Mouse (Mus musculus) mouse trophoblast stem cell (cell line): ENCODE results near the gene Adcy5.

Experiments
- in situ Hi-C, 2 experiments: fragments of 300-500 bp; cut with MseI, MboI; formaldehyde crosslinking; loops; 2 replicates in 1 of 2; 3 replicates in 1 of 2; pipeline ENCODE4 v1.15.1; 2025

Adcy5 gene

DNA sequence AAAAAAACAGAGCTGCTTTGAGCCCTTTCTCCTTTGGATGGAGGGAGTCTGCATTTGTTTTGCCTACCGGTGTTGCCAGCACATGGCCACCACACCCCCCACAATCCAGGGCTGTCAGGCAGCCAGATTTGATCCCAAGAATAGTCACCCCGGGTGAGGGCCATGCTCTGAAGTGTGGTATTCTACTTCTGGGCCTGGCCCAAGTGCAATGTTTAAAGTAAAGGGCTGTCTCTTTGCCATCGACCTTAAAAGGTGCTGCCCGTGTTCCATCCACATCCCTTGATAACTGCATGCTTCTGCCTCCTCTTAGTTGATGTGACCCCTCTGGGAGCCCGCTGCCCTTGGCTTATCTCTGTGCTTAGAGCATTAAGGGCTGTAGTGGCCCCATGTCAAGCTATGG, 46.6 kb downstream of the Adcy5 start:
- in situ Hi-C loops: no loop called here

DNA sequence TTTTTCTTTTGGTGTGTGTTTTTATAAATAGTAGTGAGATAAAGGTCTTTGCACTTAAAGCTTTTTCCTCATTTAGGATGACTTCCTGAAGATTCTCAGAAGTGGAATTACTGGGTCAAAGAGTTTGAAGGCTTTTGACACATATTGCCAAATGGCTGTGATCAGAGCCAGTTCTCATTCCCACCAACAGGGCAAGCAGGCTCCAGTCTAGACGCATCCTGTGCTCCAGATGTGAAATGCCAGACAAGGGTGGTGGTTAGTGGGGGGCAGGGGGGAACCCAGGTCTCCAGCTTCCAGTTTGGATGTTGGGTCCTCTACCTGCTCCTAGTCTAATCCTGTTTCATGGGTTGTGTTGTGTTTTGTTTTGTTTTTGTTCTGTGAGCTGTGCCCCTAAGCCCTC, 48.8 kb downstream of the Adcy5 start:
- in situ Hi-C loops: no loop called here

DNA sequence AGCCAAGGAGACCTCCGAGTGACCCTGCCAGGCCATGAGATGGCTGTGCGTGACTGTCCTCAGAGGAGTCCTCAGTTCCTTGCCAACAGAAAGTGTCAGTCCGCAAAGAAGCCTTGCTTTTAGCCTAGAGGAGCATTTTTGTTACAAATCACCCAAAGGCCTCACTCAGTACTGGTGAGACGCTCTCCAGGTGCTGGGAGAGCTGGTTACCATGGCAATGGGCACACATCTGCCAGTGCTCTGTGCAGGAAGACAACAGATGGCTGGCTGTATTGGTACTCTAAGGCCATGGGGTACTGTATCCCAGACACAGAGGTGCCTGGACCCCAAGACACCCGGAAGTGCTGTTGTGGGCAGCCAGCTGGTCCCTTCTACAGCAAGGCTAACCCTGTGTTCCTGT, 51.0 kb downstream of the Adcy5 start:
- in situ Hi-C loops: no loop called here

DNA sequence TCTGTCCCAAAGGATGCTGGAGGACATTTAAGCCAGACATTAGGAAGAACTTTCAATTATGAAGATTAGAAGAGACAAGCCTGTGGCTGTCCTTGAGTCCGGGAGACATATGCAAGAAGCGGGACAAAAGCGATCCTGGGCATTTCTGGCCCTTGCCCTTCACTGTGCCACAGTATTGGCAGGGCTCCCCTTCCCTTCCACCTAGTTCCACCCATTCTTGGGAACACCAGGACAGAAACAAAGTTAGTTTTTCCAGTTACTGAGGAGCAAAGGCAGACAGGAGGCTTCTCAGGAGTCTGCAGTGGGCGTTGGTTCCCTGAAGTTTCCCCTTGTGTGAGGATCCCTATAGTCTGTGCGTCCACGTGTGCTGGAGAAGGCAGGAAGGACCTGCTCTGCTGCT, 51.7 kb downstream of the Adcy5 start:
- in situ Hi-C loops: no loop called here

DNA sequence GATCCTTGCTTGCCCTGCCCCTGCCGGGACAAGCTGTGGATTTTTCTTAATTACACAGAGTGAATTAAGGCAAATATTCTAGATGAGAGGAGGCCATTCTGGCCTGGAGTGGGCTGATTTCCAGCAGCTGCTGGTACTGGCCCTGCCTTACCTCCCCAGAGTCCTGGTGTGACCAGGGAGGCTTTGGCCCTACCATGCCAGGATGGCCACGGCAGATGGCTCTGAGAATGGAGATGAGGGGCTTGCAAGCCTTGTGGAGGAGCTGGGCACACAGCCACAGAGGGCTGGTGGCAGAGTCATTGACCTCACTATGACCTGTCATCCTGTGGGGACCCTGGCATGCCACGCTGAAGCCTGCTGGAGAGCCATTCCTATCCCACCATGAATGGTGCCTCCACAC, 54.1 kb downstream of the Adcy5 start:
- in situ Hi-C loops: no loop called here

DNA sequence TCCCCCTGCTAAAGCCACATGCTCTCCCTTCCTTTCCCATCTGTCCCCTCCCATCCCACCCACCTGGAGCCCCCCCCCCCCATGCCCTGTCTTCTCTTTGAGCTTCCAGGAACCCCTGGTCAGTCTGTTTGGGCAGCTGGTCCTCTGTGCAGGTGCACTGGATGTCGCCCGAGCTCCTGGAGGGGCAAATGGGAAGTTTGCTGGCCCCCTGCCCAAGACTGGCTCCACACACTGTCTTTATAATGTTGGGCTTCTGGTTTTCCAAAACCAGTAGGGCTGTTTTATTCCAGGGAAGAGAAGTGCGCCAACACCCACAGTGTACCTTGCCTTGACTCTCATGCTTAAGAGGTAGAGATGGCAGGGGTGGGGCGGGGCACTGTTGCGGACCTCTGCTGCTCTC, 55.1 kb downstream of the Adcy5 start:
- in situ Hi-C loops: no loop called here

DNA sequence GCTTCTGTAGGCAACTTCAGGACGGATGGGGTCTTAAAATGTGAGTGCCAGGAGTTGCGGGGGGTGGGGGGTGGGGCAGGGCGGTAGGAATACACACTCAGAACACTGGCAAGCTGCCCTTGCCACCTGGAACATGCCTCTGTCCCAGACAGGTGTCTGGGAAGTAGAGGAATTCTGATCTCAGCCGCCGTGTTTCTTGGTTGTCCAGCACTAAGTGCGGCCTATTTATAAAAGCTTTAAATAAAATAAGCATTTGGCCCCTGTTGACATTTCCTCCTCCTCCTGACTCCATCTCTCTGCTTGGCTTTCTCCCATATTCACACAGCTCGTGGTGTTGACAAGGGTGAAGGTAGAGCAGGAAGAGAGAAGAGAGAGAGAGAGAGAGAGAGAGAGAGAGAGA, 60.4 kb downstream of the Adcy5 start:
- in situ Hi-C loops: no loop called here

DNA sequence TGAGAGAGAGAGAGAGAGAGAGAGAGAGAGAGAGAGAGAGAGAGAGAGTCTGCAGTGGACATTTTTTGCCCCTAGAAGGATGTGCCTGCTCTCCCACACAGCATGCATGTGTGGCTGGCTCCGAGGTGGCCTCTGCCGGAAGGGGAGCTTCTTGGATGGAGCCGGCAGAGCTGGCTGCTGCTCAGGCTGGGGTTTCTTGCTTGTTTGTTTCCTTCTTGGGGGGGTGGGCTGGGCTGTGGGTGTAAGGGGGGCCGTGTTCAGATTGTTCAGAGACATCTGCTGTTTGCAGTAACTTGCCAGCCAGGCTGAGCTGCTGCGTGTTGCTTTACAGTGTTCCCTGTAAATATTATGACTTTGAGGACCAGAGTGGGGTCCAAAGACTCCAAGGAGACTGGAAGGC, 60.8 kb downstream of the Adcy5 start:
- in situ Hi-C loops: no loop called here

DNA sequence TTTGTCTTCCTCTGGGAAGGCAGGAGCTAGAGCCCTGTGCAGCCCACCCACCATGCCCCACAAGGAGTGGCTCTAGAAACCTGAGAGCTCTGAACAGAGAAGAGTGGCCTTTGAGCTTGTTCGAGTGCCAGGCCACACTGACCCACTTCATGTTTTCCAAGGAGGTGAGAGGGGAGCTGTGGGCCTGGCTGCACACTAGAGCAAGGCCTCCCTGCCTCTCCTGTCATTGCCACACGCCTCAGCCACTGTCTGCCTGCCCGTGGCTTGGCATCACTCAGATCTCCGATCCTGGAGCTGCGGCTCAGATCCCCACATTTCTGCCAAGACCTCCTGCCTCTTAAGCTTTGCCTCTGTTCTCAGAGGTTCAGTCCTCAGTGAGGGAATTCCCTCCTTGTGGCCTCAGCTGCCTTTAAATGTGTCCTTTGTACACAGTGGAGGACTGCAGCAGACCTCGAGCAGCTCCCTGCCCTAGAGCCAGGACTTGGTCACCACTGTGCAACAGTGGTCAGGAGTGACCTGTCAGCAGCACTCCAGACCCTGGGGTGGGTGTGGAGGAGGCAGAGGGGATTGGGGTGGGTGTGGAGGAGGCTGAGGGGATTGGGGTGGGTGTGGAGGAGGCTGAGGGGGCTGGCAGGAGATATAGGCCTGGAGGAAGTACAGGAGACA, 62.3 kb downstream of the Adcy5 start:
- in situ Hi-C loops: no loop called here

DNA sequence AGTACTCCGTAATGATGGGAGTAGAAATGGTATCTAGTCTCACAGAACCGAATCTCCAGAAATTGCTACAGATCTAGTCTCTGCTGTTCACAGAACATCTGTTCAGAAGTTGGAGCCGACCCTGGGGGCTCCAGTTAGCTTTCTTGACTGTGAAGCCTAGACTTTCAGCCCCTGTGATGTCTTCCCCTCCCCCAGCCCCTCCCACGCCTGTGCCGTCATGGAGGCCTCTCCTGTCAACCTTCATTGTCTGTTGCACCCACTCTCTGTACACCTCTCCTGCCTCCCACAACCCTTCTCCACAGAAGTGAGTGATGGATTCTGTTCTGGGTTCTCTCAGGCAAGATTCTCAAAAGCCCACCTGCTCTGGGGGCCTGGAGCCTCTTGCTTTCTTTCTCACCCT, 65.7 kb downstream of the Adcy5 start:
- in situ Hi-C loops: no loop called here

DNA sequence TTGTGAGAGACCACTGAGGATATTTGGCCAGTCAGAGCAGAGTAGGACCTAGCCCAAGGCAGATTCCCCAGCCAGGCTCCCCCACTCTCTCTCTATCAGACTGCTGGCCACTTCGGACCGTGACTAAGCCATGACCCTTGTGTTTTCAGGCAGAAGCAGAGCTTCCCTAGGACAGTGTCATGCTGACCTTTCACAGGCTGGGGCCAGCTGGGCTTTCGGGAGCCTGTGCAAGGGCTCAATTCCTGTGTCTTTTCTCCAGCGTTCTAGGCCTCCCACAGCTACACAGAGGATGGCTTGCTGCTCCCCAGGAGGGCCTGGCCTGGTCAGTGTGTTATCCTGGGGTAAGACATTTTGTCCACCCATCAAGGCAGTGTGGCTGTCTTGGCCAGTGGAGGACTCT, 66.9 kb downstream of the Adcy5 start:
- in situ Hi-C loops: no loop called here

DNA sequence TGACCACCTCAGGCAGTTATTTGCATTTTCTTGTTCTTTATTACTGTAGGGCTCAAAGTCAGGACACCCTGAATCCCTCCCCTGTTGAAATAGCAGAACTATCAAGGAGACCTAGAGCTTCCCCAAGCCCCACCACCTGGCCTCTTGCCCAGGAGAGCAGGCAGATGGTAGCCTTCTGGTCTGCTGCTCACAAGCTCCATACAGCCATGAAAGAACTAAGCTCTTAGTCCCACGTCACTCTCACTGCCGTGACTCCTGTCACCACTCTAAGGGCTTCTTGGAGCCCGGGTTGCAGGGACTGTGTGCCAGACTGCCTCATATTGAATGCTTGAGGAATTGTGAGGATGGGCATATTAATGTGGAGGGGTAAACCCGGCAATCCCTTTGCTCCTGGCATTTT, 69.3 kb downstream of the Adcy5 start:
- in situ Hi-C loops: no loop called here

DNA sequence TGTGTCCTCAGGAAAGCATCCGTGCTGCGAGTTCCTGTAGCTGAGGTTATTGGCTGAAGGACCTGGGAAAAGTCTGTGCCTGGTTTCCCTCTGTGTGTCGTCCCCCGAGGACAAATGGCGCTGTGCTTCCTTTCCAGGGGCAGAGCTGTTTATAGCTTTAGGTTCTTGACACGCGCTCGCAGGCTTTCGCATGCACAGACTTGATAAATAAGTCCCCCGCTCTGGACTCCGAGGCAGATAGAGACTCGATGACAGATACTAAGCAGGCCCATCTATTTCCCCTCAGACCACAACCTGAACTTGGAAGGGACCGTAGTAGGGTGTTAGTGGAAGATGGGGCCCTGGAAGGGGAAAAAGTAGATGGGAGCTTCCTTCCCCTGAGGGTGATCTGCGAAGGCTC, 70.0 kb downstream of the Adcy5 start:
- in situ Hi-C loops: no loop called here

DNA sequence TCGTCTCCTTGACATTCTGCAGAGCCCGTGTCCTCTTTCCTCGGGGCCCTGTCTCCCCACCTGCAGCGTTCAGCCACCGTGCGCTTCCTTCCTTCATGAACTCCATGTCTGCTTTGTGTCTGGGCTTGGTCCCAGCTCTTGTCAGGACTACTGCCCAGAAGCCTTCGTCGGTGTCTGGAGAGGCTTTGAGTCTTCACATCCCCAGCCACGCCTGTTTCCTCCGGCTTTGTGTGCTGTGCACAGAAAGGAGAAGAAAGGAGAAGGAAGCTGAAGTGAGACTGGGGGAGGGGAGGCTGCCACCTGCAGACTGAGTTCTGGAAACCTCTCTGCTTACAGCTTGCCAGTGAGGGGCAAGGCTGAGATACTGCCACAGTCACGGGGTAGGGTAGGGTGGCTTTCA, 74.9 kb downstream of the Adcy5 start:
- in situ Hi-C loops: no loop called here

DNA sequence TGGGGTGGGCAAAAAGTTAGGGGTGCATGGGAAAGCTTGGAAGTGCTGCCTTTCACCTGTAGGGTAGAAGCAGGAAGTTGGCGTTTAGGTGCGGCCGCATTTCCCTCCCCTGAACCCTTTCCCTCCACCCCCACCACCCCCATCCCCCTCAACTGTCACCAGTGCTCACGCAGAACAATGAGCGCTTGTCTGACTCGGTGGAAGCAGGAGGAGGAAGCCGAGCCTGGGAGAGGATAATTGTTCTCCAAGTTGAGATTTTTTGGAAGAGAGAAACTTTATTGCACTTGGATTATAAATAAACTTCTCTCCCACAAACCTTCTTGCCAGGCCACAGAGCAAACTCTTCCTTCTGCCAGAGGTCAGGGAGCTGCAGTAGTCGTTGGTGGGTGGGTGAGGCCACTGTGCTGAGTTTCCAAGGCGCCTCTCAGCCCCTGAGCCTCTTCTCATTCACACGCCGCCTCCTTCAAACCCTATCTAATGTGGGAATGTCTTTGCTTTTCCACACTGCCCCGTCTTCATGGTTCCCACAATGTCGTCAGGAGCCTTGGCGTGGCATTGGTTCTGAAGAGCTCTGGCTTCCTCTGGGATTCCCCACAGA, 77.6 kb downstream of the Adcy5 start:
- in situ Hi-C loops: no loop called here

DNA sequence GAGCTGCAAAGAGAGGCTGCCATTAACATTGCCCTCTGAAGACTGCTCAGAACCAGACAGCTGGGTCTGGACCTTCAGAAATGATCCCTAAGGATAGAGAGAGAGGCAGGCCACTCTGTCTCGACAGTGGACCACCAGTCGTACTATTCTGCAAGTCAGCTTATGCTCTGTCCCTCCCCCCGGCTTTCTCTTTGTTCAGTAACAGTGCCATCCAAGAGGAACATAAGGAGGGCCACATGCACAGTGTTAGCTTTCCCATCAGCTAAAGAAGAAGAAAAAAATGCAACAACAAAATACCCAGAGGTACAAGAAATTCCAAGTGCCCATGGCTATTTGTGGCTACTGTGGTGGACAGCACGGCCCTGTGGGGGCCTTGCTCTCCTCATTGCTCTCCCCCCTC, 78.7 kb downstream of the Adcy5 start:
- in situ Hi-C loops: no loop called here

DNA sequence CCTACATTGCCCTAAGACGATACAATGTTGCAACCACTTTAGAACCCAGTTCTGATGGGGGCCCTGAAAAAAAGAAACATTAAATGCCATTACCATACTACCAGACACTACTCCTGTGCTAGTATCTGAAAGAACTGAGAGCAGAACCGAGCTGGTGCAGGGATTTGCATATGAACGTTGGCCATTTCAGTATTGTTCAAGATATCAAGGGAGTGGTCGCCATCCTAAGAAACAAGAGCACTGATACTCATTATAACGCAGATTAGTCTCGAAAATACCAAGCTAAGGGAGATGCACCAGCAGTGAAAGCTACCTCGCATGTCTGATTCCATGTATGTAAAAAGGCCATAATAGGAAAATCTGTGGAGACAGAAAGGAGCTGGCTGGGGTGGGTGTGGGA, 82.4 kb downstream of the Adcy5 start:
- in situ Hi-C loops: no loop called here

DNA sequence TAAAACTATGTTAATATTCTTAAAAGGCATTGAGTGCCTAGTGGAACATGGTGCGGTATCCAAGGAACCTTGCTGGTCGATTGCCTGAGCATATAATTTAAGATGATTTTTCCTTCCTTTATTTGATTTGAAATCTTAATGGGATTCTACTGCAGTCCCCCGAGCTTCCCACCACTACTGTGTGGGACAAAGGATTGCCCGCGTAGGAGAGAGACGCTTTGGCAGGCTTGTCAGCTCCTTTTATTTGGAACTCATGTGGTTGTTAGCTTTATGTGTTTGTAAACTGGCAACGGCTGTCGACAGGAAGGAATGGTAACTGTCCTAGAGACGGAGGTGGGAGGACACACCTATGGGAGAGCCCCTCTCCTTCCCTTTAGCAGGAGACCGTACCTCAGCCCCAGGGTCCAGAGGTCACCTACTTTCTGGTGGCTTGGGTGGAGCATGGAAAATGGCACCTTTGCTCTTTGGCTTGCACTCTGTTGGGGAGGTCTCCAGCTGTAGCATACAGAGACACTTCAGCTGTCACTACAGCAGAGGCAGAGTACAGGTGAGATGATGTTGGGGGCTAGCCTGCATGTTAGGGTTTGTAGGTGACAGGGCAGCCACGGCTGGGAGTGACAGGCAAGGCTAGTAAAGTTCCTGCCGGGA, 84.8 kb downstream of the Adcy5 start:
- in situ Hi-C loops: no loop called here

DNA sequence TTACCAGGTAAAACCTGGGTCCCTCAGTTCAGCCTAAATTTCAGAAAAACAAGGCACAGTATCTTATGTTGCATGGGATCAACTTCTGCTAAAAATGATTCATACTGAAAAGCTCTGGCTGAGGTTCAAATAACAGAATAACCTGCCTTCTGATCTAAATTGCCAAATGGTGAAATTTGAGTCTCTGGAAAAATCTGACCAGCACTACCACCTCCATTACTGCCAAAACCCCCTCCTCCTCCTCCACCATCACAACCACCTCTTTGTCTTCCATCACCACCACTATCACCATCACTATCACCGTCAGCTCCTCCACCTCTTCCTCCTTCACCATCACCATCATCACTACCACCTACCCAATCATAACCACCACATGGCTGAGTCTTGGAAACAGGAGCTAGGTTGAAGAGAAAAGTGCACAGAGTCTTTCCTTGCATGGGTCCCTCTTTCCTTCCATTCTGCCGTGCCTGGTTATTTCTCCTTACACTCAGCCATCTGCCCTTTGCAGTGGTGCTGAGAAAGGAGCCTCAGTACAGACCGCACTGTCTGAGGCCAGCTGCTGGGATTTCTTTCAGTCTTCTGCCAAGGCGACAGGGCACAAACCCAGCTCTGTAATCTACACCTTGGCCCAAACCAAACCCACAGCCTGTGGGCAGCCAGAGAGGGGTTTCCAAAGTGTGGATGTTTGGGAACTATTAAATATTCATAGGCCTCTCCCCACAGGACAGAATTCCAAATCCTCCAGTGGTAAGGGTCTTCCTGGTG, 85.5 kb downstream of the Adcy5 start:
- in situ Hi-C loops: no loop called here

DNA sequence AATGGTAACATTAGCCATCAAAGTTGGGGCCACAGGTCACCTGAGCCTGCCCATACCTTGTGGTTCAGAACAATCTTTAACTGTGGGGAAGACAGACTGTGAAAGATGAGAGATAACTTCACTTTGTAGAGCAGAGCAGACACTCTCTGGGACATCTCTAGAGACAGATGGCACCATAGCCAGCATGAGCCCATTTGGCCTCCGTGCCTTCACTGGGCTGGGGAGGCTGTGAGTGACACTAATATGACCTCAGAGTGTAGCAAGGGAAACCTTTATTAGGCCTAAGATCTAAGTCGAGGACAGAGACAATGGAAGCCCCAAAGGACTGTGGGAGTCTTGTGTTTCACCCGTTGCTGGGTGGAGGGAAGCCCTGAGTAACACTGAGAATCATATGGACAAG, 92.7 kb downstream of the Adcy5 start:
- in situ Hi-C loops: no loop called here

DNA sequence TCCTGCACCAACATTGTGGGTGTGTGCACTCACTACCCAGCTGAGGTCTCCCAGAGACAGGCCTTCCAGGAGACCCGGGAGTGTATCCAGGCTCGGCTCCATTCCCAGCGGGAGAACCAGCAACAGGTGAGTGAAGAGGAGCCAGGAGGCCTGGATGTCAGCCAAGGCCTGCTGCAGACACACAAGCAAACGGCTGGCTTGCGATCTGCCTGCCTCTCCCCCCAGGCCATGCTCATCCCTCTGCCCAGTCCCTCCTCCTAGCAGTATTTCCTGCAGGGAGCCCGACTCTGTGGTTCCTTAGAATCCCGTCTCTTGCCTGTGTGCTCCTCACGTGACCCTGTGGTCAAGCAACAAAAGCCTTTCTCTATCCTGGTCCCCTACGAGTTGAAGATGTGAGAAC, 94.1 kb downstream of the Adcy5 start:
- in situ Hi-C loops: no loop called here

DNA sequence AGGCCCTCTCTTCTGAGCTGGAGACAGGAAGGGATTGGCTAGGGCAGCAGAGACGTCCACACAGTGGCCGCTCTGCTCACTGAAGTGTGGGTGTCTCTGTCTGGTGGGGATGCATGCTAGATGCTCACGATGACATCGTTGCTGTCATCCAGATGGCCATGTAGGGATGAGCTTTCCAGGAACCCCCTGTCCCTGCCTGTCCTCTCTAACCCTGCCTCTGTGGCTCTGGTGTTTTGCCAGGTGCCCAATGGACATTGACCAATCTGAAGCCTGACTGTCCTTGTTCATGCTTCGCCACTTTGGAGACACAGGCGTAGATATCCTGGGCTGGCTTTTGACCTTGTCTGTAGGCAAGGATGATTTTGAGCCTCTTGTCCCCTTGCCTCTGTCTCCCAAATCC, 95.1 kb downstream of the Adcy5 start:
- in situ Hi-C loops: no loop called here

DNA sequence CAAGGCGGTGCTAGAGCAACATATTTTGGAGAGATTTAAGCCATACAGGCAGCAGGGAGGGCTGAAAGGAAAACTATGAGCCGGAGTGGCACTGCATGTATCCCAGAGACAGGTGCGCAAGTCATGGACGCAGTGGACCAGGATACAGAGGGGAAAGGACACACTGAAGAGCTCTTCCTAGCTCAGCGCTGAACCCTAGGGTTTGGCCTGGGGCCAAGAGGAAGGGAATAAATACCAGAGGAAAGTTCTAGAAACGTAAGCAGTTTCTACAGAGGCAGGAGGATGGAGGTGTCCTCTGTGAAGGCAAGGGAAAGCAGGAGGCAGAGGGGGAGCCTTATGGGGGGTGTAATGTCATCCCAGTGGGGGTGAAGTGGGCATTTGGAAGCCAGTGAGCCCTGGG, 97.0 kb downstream of the Adcy5 start:
- in situ Hi-C loops: no loop called here
